Mouse (Mus musculus) heart, adult 2 months (tissue): ENCODE data around the gene Mad1l1.

Source experiments
- CTCF ChIP-seq: fragments of 200-600 bp; IDR thresholded peaks from 2 replicates; pipeline ENCODE4 v1.8.1; 2022; ENCODE audit warnings: antibody characterized with exemption, mild to moderate bottlenecking, moderate library complexity
- EP300 ChIP-seq: fragments of 200-500 bp; IDR thresholded peaks from 2 replicates; pipeline ENCODE4 v1.6.1; 2011; ENCODE audit warnings: low read depth, low read length, control low read depth; ENCODE audit not compliant: insufficient read depth

DNA sequence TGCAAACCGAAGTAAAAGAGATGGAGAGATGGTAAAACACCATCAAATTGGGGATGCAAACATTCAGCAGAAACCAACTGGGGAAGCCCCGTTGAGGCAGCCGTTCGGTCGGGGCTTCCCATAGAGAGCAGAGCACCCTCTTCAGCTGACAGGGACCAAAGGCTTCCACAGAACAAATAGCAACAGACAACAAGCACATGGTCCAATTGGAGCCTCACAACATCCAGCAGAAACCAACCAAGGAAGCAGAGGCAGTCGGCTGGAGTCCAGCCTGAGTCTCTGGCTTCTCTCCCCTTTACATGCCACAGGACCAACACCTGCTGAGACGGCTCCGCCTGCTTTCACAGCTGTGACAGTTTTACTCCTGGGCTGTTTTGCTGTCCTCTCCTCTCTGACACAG lies 343.9 kb downstream of the Mad1l1 start:
- TF ChIP-seq EP300 (no peak), CTCF (no peak)
